Mouse (Mus musculus) urinary bladder, postnatal 4 days (tissue): ENCODE data around the gene Anapc16.

Experiments used
- DNase-seq, 2 experiments: peaks; one replicate each; pipeline ENCODE4 v3.0.0; 2021 to 2022; ENCODE audit warnings: low spot score in 2 of 2

Anapc16 gene

GRCm38 (mm10) chr10:60002673-60003212, at the start of gene Anapc16, which contains the start of gene Ascc1:
Anapc16 (minus strand) TSS chr10:60003135.
Ascc1 (plus strand) TSS chr10:60002805.
- peak; percentile 98 for DNase-seq

GRCm38 (mm10) chr10:60050581-60050980, 47.6 kb upstream of the Anapc16 start:
- DNase-seq, result no peak

- no peak for DNase-seq
These were observed 43.8 kb upstream of the Anapc16 start for GRCm38 (mm10) chr10:60046696-60047095.

GRCm38 (mm10) chr10:60042350-60042922, 39.5 kb upstream of the Anapc16 start:
- DNase-seq, result no peak

GRCm38 (mm10) chr10:60035744-60036143, 32.8 kb upstream of the Anapc16 start:
- DNase-seq, result no peak

- DNase-seq, result no peak
These were observed 31.7 kb upstream of the Anapc16 start for GRCm38 (mm10) chr10:60034621-60035020.

- DNase-seq, result no peak
These were observed 30.1 kb upstream of the Anapc16 start for GRCm38 (mm10) chr10:60033064-60033463.

GRCm38 (mm10) chr10:60032622-60033021, 29.7 kb upstream of the Anapc16 start:
- no peak for DNase-seq

- DNase-seq, result no peak
These were observed 29.1 kb upstream of the Anapc16 start for GRCm38 (mm10) chr10:60031985-60032384.

- no peak for DNase-seq
These were observed 28.6 kb upstream of the Anapc16 start for GRCm38 (mm10) chr10:60031562-60031961.

GRCm38 (mm10) chr10:60029387-60029786, 26.5 kb upstream of the Anapc16 start:
- DNase-seq, result no peak

- peak in 1 of 2 experiments; percentile 63 for DNase-seq
These were observed 26.0 kb upstream of the Anapc16 start for GRCm38 (mm10) chr10:60028979-60029378.

GRCm38 (mm10) chr10:60028181-60028580, 25.2 kb upstream of the Anapc16 start:
- no peak for DNase-seq

GRCm38 (mm10) chr10:60027619-60028084, 24.7 kb upstream of the Anapc16 start:
- no peak for DNase-seq

- DNase-seq, result no peak
These were observed 23.9 kb upstream of the Anapc16 start for GRCm38 (mm10) chr10:60026759-60027395.

- no peak for DNase-seq
These were observed 20.8 kb upstream of the Anapc16 start for GRCm38 (mm10) chr10:60023751-60024150.

GRCm38 (mm10) chr10:60019299-60019698, 16.4 kb upstream of the Anapc16 start:
- DNase-seq, result no peak

- DNase-seq, result no peak
These were observed 13.3 kb upstream of the Anapc16 start for GRCm38 (mm10) chr10:60016223-60016622.

GRCm38 (mm10) chr10:60009115-60009514, 6.2 kb upstream of the Anapc16 start:
- no peak for DNase-seq

- DNase-seq, result no peak
These were observed 2.3 kb upstream of the Anapc16 start for GRCm38 (mm10) chr10:60005264-60005663.

GRCm38 (mm10) chr10:60003847-60004246, 912 bp upstream of the Anapc16 start:
- DNase-seq, result no peak

GRCm38 (mm10) chr10:60003213-60003752, 348 bp upstream of the Anapc16 start:
- no peak for DNase-seq

- no peak for DNase-seq
These were observed 732 bp downstream of the Anapc16 start for GRCm38 (mm10) chr10:60002203-60002602.
